Mouse (Mus musculus) testis, adult 10 weeks (tissue): Measurements from ENCODE around the gene Kdsr. TPM values are rescaled to one million over a fixed set of nuclear protein-coding genes. Genes with fewer than 3 reads are reported as not detected.

Source experiments
- polyA plus RNA-seq: library from polyadenylated mRNA; stranded (reverse); fragments of 350-450 nt; fragmentation: Illumina TruSeq; extraction: RNeasy Lipid Tissue Mini Kit (QIAGEN cat#74804); gene quantifications from one replicate; pipeline ENCODE4 v1.2.3, GENCODE M21; 2014; ENCODE audit warnings: low read depth, low replicate concordance

Kdsr gene
- polyA plus RNA-seq, result 3.3 TPM

DNA sequence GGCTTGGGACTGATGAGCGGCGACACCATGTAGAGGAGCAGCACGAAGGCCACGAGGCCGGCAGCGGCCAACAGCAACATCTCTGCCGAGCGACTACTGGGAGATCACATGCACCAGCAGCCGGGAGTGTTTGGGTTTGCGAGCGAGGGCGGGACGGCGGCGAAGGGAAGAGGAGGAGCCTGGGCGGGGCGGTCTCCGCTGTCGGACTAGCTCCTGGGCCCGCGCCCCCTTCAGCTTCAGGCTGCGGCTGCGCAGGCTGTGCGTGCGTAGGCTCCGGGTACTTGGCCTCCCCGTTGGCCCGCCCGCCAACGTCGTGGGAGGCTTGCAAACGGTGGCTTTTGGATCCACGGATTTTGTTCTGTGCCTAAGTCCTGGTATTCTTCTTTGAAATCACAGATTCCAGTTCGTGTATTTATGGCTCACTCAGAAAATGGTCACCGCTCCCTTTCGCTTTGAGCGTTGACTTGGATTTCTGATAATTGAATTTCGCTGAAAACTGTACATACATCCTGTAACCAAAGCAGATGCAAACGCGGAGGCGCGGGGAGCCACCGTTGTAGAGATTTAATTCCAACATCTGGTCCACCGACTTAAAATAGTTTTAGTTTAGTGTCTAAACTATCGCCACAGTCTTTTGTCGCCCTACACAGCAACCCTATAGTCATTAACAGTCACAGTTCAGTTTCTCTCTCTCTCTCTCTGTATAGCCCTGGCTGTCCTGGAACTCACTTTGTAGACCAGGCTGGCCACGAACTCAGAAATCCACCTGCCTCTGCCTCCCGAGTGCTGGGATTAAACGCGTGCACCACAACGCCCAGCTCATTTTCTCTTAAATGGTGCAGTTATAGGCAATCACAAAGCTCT lies at the start of gene Kdsr:
Gene Kdsr, minus strand, starts transcription at position 156 of the 864 bp plus-strand sequence.

DNA sequence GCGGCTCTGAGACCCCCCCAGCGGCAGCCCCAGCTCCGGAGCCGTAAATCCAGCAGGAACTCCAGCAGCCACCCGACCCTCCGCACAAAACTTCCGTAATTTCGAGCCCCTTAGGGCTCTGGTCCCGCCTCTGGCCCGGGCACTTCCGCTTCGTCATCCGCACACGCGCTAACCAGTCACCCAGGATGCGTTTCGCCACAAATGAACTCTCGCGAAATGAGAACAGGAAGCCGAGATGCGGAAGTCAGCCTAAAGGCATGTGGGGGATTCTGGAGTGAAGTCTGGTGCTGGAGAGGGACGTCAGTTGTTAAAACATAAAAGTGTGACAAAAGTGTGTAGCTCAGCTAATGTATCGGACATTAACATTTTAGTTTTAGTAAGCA lies 37.0 kb upstream of the Kdsr start, which contains the start of gene Vps4b:
Gene Vps4b, minus strand, starts transcription at position 187 of the 383 bp plus-strand sequence.

GRCm38 (mm10) chr1:106713621-106714529 lies 45.7 kb downstream of the Kdsr start, which contains the start of gene Bcl2:
Bcl2 (minus strand) TSS chr1:106714274.

Other genes with a start within 250 kb of the Kdsr start
- 0.60 TPM for gene Bcl2, start 45.5 kb downstream of the Kdsr start, polyA plus RNA-seq
- gene Vps4b, start 37.0 kb upstream of the Kdsr start, polyA plus RNA-seq, result 61.8 TPM
- not detected for gene Serpinb5, start 101.4 kb upstream of the Kdsr start, polyA plus RNA-seq
- not detected for gene Serpinb12, start 174.7 kb upstream of the Kdsr start, polyA plus RNA-seq
- not detected for gene Serpinb13, start 221.3 kb upstream of the Kdsr start, polyA plus RNA-seq